Mouse (Mus musculus): ENCODE measurements around the gene Ubl4b. TPM values are rescaled to one million over a fixed set of nuclear protein-coding genes. Genes with fewer than 3 reads are reported as not detected.

Ubl4b gene
- polyA plus RNA-seq, 1 experiment: not detected

DNA sequence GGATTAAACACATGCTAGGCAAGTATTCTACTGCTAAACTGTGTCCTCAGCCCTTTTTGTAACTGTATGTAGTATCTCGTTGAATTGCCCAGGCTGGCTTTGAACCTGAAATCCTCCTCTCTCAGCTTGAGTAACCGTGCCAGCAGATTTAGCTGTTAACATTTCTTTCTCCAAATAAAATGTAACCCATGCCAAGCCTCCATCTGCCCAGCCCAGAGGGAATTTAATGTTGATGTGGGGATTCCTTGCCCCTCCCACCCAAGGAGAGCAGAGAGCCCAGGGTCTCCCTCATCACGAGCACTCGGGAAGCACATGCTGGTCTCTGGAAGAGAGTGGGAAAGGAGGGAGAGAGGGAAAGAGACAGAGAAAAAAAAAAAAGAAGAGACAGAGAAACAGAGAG, 12.3 kb downstream of the Ubl4b start:
- TF ChIP-seq MYOD1 (IDR thresholded peaks at IDR 0.05; ENCODE audit: control insufficient read depth, insufficient read length, low read depth) (no peak), MYOG (IDR thresholded peaks at IDR 0.05; ENCODE audit: control insufficient read depth, extremely low read depth, insufficient read length) (no peak), FOSL1 (IDR thresholded peaks at IDR 0.05; ENCODE audit: insufficient read depth, low read length, poor library complexity, severe bottlenecking) (no peak), CEBPB (IDR thresholded peaks at IDR 0.05; ENCODE audit: low read depth) (no peak), CTCF (IDR thresholded peaks at IDR 0.05; ENCODE audit: control insufficient read depth, insufficient read depth, insufficient read length) (no peak), USF1 (IDR thresholded peaks at IDR 0.05; ENCODE audit: low read depth) (no peak), MAX (IDR thresholded peaks at IDR 0.05) (no peak)
- H3K36me3 ChIP-seq (ENCODE audit: control insufficient read depth, insufficient read depth): no peaks in the 10 kb centered on the region
- no peaks in the 10 kb centered on the region for H3K79me3 ChIP-seq (ENCODE audit: low read depth)
- H3K27me3 ChIP-seq (ENCODE audit: control insufficient read depth, insufficient read depth, insufficient read length): no peaks in the 10 kb centered on the region
- no peak overlapping the region for H3K4me3 ChIP-seq (ENCODE audit: insufficient read depth, poor library complexity, severe bottlenecking)
- H3K79me2 ChIP-seq (ENCODE audit: control insufficient read depth, insufficient read depth): no peaks in the 10 kb centered on the region
- no peak overlapping the region for H3ac ChIP-seq (ENCODE audit: control insufficient read depth, insufficient read length, low read depth)

DNA sequence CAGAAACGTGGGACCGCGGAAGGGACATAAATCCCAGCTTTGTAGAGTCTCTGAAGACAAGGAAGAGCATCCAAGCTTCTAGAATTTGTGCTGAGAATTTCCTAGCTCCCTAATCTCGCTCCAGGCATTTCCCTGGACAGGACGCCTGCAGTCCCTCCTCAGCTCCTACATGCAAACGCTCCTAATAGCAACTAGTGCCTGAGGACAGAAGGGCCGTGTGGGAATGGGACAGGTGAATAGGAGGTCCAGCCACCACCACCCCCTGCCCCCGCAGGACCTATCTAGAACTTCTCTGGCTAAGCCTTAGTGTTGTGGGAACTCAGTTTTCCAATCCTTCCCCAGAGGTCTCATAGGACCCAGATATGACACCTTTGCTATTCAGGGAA, 17.4 kb downstream of the Ubl4b start:
- no peaks in the 10 kb centered on the region for H3K27me3 ChIP-seq (ENCODE audit: control insufficient read depth, insufficient read depth, insufficient read length)
- H3ac ChIP-seq (ENCODE audit: control insufficient read depth, insufficient read length, low read depth): no peak overlapping the region
- H3K4me3 ChIP-seq (ENCODE audit: insufficient read depth, poor library complexity, severe bottlenecking): no peak overlapping the region
- no peak for TF ChIP-seq CEBPB (IDR thresholded peaks at IDR 0.05; ENCODE audit: low read depth)
- TF ChIP-seq MYOG (IDR thresholded peaks at IDR 0.05; ENCODE audit: control insufficient read depth, extremely low read depth, insufficient read length): no peak
- TF ChIP-seq CTCF (IDR thresholded peaks at IDR 0.05; ENCODE audit: control insufficient read depth, insufficient read depth, insufficient read length): no peak
- no peak for TF ChIP-seq FOSL1 (IDR thresholded peaks at IDR 0.05; ENCODE audit: insufficient read depth, low read length, poor library complexity, severe bottlenecking)
- TF ChIP-seq USF1 (IDR thresholded peaks at IDR 0.05; ENCODE audit: low read depth): no peak
- TF ChIP-seq MAX (IDR thresholded peaks at IDR 0.05): no peak
- TF ChIP-seq MYOD1 (IDR thresholded peaks at IDR 0.05; ENCODE audit: control insufficient read depth, insufficient read length, low read depth): no peak
- no peaks in the 10 kb centered on the region for H3K79me2 ChIP-seq (ENCODE audit: control insufficient read depth, insufficient read depth)
- H3K79me3 ChIP-seq (ENCODE audit: low read depth): no peaks in the 10 kb centered on the region
- H3K36me3 ChIP-seq (ENCODE audit: control insufficient read depth, insufficient read depth): no peaks in the 10 kb centered on the region

DNA sequence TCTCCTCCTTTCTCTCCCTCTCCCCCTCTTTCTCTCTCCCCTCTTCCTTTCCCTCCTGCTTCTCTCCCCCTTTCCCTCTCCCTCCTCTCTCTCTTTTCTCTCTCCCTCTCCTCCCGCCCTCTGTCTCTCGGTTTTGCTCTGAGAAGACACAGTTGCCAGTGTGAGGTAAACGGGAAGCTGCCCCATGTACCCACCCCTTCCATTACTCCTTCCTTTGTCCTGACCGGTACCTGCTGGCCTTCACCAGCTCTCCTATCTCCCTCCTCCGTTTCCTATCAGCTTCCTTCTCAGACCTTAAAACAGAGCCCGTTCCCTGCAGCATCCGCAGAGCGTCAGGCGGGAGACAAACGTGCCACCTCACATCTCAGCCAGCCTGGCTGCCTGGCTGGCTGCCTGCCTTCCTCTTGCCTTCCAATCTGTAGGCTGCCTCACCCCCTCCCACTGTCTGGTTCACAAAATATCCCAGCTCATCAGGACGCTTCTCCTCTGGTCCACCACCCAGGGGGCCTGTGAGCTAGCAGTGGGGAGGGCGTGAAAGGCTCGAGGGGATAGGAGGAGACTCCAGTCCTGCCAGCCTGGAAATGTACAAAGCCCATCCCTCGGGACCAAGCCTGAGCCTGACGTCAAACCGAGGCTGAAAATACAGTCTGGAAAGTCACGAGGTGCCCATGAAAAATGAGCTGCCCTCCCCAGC, 17.9 kb downstream of the Ubl4b start:
- Histone ChIP-seq H3K36me3 (ENCODE audit: control insufficient read depth, insufficient read depth) (no peaks in the 10 kb centered on the region), H3K4me3 (ENCODE audit: insufficient read depth, poor library complexity, severe bottlenecking) (no peak overlapping the region), H3K79me3 (ENCODE audit: low read depth) (no peaks in the 10 kb centered on the region), H3K27me3 (ENCODE audit: control insufficient read depth, insufficient read depth, insufficient read length) (no peaks in the 10 kb centered on the region), H3K79me2 (ENCODE audit: control insufficient read depth, insufficient read depth) (no peaks in the 10 kb centered on the region), H3ac (ENCODE audit: control insufficient read depth, insufficient read length, low read depth) (peak overlapping the region; percentile 0)
- TF ChIP-seq MYOG (IDR thresholded peaks at IDR 0.05; ENCODE audit: control insufficient read depth, extremely low read depth, insufficient read length) (no peak), USF1 (IDR thresholded peaks at IDR 0.05; ENCODE audit: low read depth) (peak; percentile 60)

DNA sequence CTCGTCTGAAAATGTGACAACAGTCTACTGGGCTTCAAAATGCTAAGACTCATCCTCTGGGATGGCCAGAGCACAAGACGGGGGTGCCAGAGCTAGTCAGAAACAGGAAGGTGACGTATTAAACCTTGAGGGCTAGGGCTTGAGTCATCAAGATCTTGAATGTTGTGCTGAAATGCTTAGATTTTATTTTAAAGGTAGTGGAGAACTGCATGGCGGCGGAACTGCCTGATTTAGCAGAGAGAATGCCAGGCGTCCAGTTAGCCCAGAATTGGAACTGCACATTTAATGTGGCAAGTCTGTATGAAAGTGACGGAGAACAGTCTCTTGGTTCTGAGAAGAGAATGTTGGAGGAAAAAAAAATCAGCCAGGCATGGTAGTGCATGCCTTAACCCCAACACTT, 19.9 kb downstream of the Ubl4b start:
- no peak overlapping the region for H3K4me3 ChIP-seq (ENCODE audit: insufficient read depth, poor library complexity, severe bottlenecking)
- no peaks in the 10 kb centered on the region for H3K27me3 ChIP-seq (ENCODE audit: control insufficient read depth, insufficient read depth, insufficient read length)
- H3ac ChIP-seq (ENCODE audit: control insufficient read depth, insufficient read length, low read depth): no peak overlapping the region
- no peaks in the 10 kb centered on the region for H3K36me3 ChIP-seq (ENCODE audit: control insufficient read depth, insufficient read depth)
- H3K79me2 ChIP-seq (ENCODE audit: control insufficient read depth, insufficient read depth): no peaks in the 10 kb centered on the region
- TF ChIP-seq CTCF (IDR thresholded peaks at IDR 0.05; ENCODE audit: control insufficient read depth, insufficient read depth, insufficient read length): no peak
- no peak for TF ChIP-seq FOSL1 (IDR thresholded peaks at IDR 0.05; ENCODE audit: insufficient read depth, low read length, poor library complexity, severe bottlenecking)
- no peak for TF ChIP-seq MYOD1 (IDR thresholded peaks at IDR 0.05; ENCODE audit: control insufficient read depth, insufficient read length, low read depth)
- TF ChIP-seq CEBPB (IDR thresholded peaks at IDR 0.05; ENCODE audit: low read depth): no peak
- TF ChIP-seq MAX (IDR thresholded peaks at IDR 0.05): no peak
- TF ChIP-seq MYOG (IDR thresholded peaks at IDR 0.05; ENCODE audit: control insufficient read depth, extremely low read depth, insufficient read length): no peak
- no peak for TF ChIP-seq USF1 (IDR thresholded peaks at IDR 0.05; ENCODE audit: low read depth)
- H3K79me3 ChIP-seq (ENCODE audit: low read depth): no peaks in the 10 kb centered on the region

GRCm38 (mm10) chr3:107533532-107533931, 21.3 kb downstream of the Ubl4b start:
- Histone ChIP-seq H3K79me3 (ENCODE audit: low read depth) (no peaks in the 10 kb centered on the region), H3K36me3 (ENCODE audit: control insufficient read depth, insufficient read depth) (no peaks in the 10 kb centered on the region)

GRCm38 (mm10) chr3:107530581-107530980, 24.3 kb downstream of the Ubl4b start:
- Histone ChIP-seq H3K27me3 (ENCODE audit: control insufficient read depth, insufficient read depth, insufficient read length) (no peaks in the 10 kb centered on the region), H3K79me2 (ENCODE audit: control insufficient read depth, insufficient read depth) (no peaks in the 10 kb centered on the region), H3K36me3 (ENCODE audit: control insufficient read depth, insufficient read depth) (no peaks in the 10 kb centered on the region), H3K4me3 (ENCODE audit: insufficient read depth, poor library complexity, severe bottlenecking) (no peak overlapping the region), H3K79me3 (ENCODE audit: low read depth) (no peaks in the 10 kb centered on the region), H3ac (ENCODE audit: control insufficient read depth, insufficient read length, low read depth) (no peak overlapping the region)
- no peak for TF ChIP-seq FOSL1 (IDR thresholded peaks at IDR 0.05; ENCODE audit: insufficient read depth, low read length, poor library complexity, severe bottlenecking)
- no peak for TF ChIP-seq MYOG (IDR thresholded peaks at IDR 0.05; ENCODE audit: control insufficient read depth, extremely low read depth, insufficient read length)

More at GRCm38 (mm10) chr3:107533532-107533931, 21.3 kb downstream of the Ubl4b start:
- Histone ChIP-seq H3ac (ENCODE audit: control insufficient read depth, insufficient read length, low read depth) (no peak overlapping the region), H3K79me2 (ENCODE audit: control insufficient read depth, insufficient read depth) (no peaks in the 10 kb centered on the region), H3K4me3 (ENCODE audit: insufficient read depth, poor library complexity, severe bottlenecking) (no peak overlapping the region), H3K27me3 (ENCODE audit: control insufficient read depth, insufficient read depth, insufficient read length) (no peaks in the 10 kb centered on the region)
- TF ChIP-seq FOSL1 (IDR thresholded peaks at IDR 0.05; ENCODE audit: insufficient read depth, low read length, poor library complexity, severe bottlenecking): no peak
- no peak for TF ChIP-seq CTCF (IDR thresholded peaks at IDR 0.05; ENCODE audit: control insufficient read depth, insufficient read depth, insufficient read length)
- no peak for TF ChIP-seq USF1 (IDR thresholded peaks at IDR 0.05; ENCODE audit: low read depth)
- TF ChIP-seq MYOG (IDR thresholded peaks at IDR 0.05; ENCODE audit: control insufficient read depth, extremely low read depth, insufficient read length): no peak
- TF ChIP-seq CEBPB (IDR thresholded peaks at IDR 0.05; ENCODE audit: low read depth): no peak
- no peak for TF ChIP-seq MYOD1 (IDR thresholded peaks at IDR 0.05; ENCODE audit: control insufficient read depth, insufficient read length, low read depth)
- TF ChIP-seq MAX (IDR thresholded peaks at IDR 0.05): no peak
